Mouse (Mus musculus): ENCODE data around the gene Trim9.

DNA sequence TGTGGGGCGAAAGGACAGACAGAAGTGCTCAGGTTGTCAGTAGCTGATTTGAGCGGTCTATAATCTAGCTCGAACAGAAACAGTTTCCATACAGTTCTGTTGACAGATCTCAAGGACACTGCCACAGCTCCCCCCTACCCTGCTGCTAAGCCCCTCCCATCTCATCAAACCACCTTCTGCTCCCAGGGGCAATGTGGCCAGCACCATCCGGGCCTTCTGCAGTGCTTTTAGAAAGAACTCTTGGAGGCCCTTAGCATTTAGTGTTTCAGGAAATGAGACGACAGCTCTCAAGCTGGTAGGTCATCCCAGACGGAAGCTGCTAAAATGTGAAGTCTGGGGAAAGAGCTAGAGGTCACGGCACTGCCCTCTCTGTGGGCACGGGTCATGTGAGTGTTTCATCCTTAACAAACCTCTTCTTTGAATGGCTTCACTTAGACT is 80.9 kb downstream of the Trim9 start:
- no peak for TF ChIP-seq GATA1 (IDR thresholded peaks at IDR 0.05; ENCODE audit: low read length)
- TF ChIP-seq TAL1 (IDR thresholded peaks at IDR 0.05; ENCODE audit: low read length) = no peak
